Mouse (Mus musculus): ENCODE data around the gene Upk1a. TPM values are rescaled to one million over a fixed set of nuclear protein-coding genes. Genes with fewer than 3 reads are reported as not detected.

Gene Upk1a
- polyA plus RNA-seq, 1 experiment from 2014 or later: 0.35 TPM

Small RNA genes lying within 50 kb of the gene (microRNA-seq; reads per million reads assigned to microRNA genes)
- gene Mir3569: 1.1 reads per million

Other genes with a start within 250 kb of the Upk1a start
- 17.7 and 19.7 TPM in 2 replicates for gene Tyrobp, start 199.1 kb downstream of the Upk1a start, polyA plus RNA-seq (2016; fragmentation: Nextera tagmentation; extraction: Ambion mirVana)
- 0.57 and 0.86 TPM in 2 replicates for gene Hcst, start 193.0 kb downstream of the Upk1a start, polyA plus RNA-seq (2016; fragmentation: Nextera tagmentation; extraction: Ambion mirVana)
- gene Nfkbid, start 191.1 kb downstream of the Upk1a start, polyA plus RNA-seq (2016; fragmentation: Nextera tagmentation; extraction: Ambion mirVana): 1.3 and 2.2 TPM in 2 replicates
- 348 and 365 TPM in 2 replicates for gene Aplp1, start 167.3 kb downstream of the Upk1a start, polyA plus RNA-seq (2016; fragmentation: Nextera tagmentation; extraction: Ambion mirVana)
- gene Kirrel2, start 155.2 kb downstream of the Upk1a start, polyA plus RNA-seq (2016; fragmentation: Nextera tagmentation; extraction: Ambion mirVana): 16.1 and 23.9 TPM in 2 replicates
- 3.8 and 5.2 TPM in 2 replicates for gene Nphs1, start 154.5 kb downstream of the Upk1a start, polyA plus RNA-seq (2016; fragmentation: Nextera tagmentation; extraction: Ambion mirVana)
- not detected in 2 replicates for gene Prodh2, start 119.2 kb downstream of the Upk1a start, polyA plus RNA-seq (2016; fragmentation: Nextera tagmentation; extraction: Ambion mirVana)
- 88.6 and 98.9 TPM in 2 replicates for gene Arhgap33, start 77.8 kb downstream of the Upk1a start, polyA plus RNA-seq (2016; fragmentation: Nextera tagmentation; extraction: Ambion mirVana)
- 5.7 and 7.1 TPM in 2 replicates for gene Hspb6, start 60.7 kb downstream of the Upk1a start, polyA plus RNA-seq (2016; fragmentation: Nextera tagmentation; extraction: Ambion mirVana)
- gene Proser3, start 60.5 kb downstream of the Upk1a start, polyA plus RNA-seq (2016; fragmentation: Nextera tagmentation; extraction: Ambion mirVana): 11.3 and 12.6 TPM in 2 replicates
- 52.4 and 55.2 TPM in 2 replicates for gene Lin37, start 53.0 kb downstream of the Upk1a start, polyA plus RNA-seq (2016; fragmentation: Nextera tagmentation; extraction: Ambion mirVana)
- 80.6 and 87.5 TPM in 2 replicates for gene U2af1l4, start 49.5 kb downstream of the Upk1a start, polyA plus RNA-seq (2016; fragmentation: Nextera tagmentation; extraction: Ambion mirVana)
- gene Gm49396, start 49.5 kb downstream of the Upk1a start, polyA plus RNA-seq (2016; fragmentation: Nextera tagmentation; extraction: Ambion mirVana): 18.1 and 19.5 TPM in 2 replicates
- 128 and 139 TPM in 2 replicates for gene Psenen, start 49.2 kb downstream of the Upk1a start, polyA plus RNA-seq (2016; fragmentation: Nextera tagmentation; extraction: Ambion mirVana)
- gene Igflr1, start 47.4 kb downstream of the Upk1a start, polyA plus RNA-seq (2016; fragmentation: Nextera tagmentation; extraction: Ambion mirVana): 4.2 and 6.3 TPM in 2 replicates
- 8.8 and 9.9 TPM in 2 replicates for gene Kmt2b, start 24.1 kb downstream of the Upk1a start, polyA plus RNA-seq (2016; fragmentation: Nextera tagmentation; extraction: Ambion mirVana)
- gene Zbtb32, start 13.9 kb downstream of the Upk1a start, polyA plus RNA-seq (2016; fragmentation: Nextera tagmentation; extraction: Ambion mirVana): 0.17 and 0.39 TPM in 2 replicates
- gene Cox6b1, start 13.3 kb upstream of the Upk1a start, polyA plus RNA-seq (2016; fragmentation: Nextera tagmentation; extraction: Ambion mirVana): 737 and 880 TPM in 2 replicates
- gene Etv2, start 23.0 kb upstream of the Upk1a start, polyA plus RNA-seq (2016; fragmentation: Nextera tagmentation; extraction: Ambion mirVana): not detected in 2 replicates
- 153 and 160 TPM in 2 replicates for gene Rbm42, start 37.5 kb upstream of the Upk1a start, polyA plus RNA-seq (2016; fragmentation: Nextera tagmentation; extraction: Ambion mirVana)
- gene Haus5, start 52.1 kb upstream of the Upk1a start, polyA plus RNA-seq (2016; fragmentation: Nextera tagmentation; extraction: Ambion mirVana): 35.4 and 38.4 TPM in 2 replicates
- gene Pmis2, start 58.8 kb upstream of the Upk1a start, polyA plus RNA-seq (2016; fragmentation: Nextera tagmentation; extraction: Ambion mirVana): not detected in 2 replicates
- not detected in 2 replicates for gene 2200002J24Rik, start 86.1 kb upstream of the Upk1a start, polyA plus RNA-seq (2016; fragmentation: Nextera tagmentation; extraction: Ambion mirVana)
- gene Atp4a, start 99.4 kb upstream of the Upk1a start, polyA plus RNA-seq (2016; fragmentation: Nextera tagmentation; extraction: Ambion mirVana): 0.93 and 1.3 TPM in 2 replicates
- gene Tmem147, start 116.7 kb upstream of the Upk1a start, polyA plus RNA-seq (2016; fragmentation: Nextera tagmentation; extraction: Ambion mirVana): 147 and 164 TPM in 2 replicates
- gene Gapdhs, start 130.8 kb upstream of the Upk1a start, polyA plus RNA-seq (2016; fragmentation: Nextera tagmentation; extraction: Ambion mirVana): 0.76 and 1.1 TPM in 2 replicates
- gene Sbsn, start 138.6 kb upstream of the Upk1a start, polyA plus RNA-seq (2016; fragmentation: Nextera tagmentation; extraction: Ambion mirVana): 1.7 and 2.5 TPM in 2 replicates
- 0.59 and 0.67 TPM in 2 replicates for gene Dmkn, start 150.9 kb upstream of the Upk1a start, polyA plus RNA-seq (2016; fragmentation: Nextera tagmentation; extraction: Ambion mirVana)
- gene Krtdap, start 175.0 kb upstream of the Upk1a start, polyA plus RNA-seq (2016; fragmentation: Nextera tagmentation; extraction: Ambion mirVana): not detected in 2 replicates
- gene Ffar2, start 210.9 kb upstream of the Upk1a start, polyA plus RNA-seq (2016; fragmentation: Nextera tagmentation; extraction: Ambion mirVana): not detected in 2 replicates
- gene Ffar3, start 243.3 kb upstream of the Upk1a start, polyA plus RNA-seq (2016; fragmentation: Nextera tagmentation; extraction: Ambion mirVana): not detected in 2 replicates
- not detected in 2 replicates for gene Ffar1, start 248.7 kb upstream of the Upk1a start, polyA plus RNA-seq (2016; fragmentation: Nextera tagmentation; extraction: Ambion mirVana)

Data from hindbrain, embryonic 12.5 days (tissue).